Mouse (Mus musculus): ENCODE data around the gene Tns1.

Gene Tns1

DNA sequence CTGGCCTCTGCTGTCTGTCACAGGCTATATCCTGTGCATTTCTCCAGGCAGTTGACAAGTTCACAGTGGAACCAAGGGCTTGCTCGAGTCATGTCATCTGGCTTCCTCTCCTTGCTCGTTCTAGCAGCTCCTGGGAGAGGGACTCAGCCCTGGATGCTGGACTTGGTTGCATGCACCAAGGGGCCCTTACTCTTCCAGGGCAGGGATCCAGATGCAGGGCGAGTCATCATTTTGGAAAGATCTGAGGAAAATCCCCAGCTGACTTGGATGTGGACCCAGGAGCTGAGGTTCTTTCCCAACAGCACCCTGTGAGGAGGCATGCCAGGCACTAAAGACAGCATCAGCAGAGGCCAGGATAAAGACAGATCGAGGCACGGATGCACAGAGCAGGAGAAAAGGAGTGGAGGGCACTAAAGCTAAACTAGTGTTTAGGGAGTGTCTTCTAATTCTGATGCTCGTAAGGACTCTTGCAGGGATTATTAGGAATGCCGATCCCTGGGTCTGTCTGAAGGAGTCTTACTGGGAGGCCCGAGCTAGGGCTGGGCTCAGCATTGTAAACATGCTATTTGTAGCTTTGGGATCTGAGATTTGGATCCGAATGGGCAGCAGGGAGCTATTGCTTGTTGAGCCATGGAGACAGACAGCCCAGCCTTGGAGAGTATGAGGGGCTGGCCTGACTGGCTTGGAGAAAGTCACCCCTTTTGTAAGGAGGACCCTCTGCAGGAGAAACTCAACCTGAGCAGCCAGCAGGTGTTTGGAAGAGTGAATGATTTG lies 165.9 kb downstream of the Tns1 start:
- DNase-seq (ENCODE audit: low read depth, low spot score) = no peak

DNA sequence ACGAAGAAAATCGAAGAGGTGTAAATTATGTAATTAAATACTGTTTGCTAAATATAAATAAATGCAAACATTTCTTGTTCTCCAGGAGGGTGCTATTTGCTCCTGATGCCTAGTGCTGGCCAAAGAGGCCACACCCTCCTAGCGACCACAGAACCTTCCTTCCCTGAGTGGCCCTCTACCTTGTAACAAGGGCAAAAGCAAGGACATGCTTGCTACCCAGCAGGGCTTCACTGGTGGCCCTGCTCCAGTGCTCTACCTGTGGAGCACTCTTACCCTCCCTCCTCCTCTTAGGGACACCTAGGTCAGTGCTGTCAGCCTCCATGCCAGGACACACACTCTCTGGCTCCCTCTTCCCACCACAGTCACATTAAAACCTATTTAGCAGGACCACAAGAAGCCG lies 166.8 kb downstream of the Tns1 start:
- no peak for DNase-seq (ENCODE audit: low read depth, low spot score)

DNA sequence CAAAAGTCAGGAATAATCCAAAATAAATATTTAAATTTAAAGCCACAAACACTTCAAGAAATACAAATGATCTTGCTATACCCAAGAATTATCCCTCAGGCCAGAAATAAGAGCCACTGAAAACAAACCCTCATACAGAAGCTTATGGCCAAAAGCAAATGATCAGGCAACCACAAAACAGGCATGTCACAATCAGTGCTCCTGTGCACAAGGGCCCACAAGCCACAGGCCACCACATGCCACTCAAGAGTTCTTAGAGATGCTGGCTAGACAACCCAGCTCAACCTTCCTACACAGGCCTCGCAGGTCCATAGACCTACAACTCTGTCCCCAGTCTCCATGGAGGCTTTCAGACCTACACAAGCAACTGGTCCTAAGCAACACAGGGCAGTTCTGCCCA lies 167.9 kb downstream of the Tns1 start:
- no peak for DNase-seq (ENCODE audit: low read depth, low spot score)

DNA sequence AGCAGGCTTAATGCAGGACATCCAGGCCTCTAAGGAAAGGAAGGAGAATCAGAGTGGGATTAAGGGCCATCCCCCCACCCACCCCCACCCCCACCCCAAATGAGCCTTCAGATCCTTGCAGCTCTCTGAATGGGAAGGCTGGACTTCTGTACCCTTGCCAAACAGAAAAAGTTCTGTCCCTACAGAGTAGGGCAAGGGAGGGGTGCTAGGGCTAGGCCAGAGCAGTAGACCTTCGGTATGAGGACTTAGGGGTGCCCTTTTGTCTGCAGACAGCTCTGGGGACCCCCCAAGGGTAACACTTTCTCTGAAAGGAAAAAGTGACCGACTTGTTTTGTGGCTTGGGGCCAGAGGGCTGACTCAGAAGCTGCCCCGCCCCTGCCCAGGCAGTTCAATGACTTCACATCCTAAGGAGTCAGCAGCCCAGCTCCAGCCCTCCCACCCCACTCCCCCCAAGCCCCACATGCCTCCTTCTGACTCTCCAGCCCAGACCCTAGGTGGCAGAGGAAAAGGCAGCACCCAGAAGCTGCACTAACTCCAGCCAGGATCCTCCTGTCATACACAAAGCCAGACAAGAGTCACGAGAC lies 168.9 kb downstream of the Tns1 start:
- no peak for DNase-seq (ENCODE audit: low read depth, low spot score)

DNA sequence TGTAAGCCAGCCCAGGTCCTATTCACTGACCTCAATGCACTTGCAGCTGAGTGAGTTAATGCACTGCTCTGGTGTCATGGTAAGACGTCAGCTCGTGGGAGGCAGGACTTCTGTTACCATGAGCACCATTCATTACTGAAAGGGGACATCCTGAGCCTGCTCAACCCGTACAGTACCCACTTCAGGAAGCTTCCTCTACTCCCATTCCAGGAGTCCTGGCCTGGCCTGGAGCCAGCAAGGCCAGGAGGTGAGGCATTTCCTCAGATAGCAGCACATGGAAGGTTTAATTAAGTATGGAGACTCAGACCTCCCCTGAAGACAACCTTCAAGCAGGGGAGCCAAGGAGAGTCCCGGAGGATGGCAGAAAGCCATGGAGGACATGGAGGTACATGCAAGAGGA lies 169.6 kb downstream of the Tns1 start:
- DNase-seq (ENCODE audit: low read depth, low spot score) = no peak

DNA sequence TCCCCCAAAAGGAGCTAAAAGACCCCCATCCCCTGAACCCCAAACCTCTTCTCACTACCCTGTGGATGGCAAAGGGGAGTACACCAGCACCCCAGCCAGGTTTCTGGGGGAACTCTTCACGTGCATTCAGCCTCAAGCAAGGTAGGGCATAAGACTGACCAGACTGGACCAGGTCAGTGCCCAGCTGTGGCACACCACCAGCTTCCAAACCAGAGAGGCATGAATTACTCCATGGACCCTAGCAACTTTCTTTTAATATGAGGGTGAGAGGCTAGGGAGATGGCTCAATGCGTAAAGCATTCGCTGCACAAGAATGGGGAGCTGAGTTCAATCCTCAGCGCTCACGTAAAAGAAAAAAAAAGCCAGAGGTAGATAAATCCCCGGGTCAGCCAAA lies 170.2 kb downstream of the Tns1 start:
- DNase-seq (ENCODE audit: low read depth, low spot score) = no peak

DNA sequence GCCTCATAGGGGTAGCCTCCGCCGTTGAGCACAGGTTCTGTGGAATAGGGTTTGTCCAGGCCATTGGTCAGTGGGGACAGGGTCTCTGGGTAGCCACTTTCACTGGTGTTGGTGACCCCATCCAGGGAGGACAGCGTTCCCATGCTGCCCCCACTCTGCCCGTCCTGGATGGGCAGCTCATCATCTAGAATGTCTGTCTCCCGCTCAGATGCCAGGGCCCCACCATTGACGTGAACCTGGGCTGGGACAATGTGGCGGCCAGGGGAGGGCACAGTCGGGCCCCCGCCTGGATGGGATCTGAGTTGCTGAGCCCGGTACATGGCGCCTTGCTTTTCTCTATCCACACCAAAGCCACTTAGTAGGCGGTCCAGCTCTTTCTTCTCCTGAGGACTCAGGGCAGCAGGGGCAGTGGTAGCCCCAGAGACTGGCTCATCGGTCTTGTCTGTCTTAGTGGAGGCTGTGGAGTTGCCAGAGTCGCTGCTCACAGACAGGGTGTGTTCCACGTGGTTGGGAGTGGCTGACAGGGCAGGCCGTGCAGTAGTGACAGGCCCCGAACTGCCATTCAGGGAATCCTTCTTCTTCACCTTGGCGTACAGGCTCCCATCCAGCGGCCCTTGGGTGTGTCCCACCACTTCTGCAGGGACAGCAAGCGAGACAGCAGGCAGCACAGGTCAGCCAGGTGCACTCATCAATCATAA lies 170.8 kb downstream of the Tns1 start:
- no peak for DNase-seq (ENCODE audit: low read depth, low spot score)

DNA sequence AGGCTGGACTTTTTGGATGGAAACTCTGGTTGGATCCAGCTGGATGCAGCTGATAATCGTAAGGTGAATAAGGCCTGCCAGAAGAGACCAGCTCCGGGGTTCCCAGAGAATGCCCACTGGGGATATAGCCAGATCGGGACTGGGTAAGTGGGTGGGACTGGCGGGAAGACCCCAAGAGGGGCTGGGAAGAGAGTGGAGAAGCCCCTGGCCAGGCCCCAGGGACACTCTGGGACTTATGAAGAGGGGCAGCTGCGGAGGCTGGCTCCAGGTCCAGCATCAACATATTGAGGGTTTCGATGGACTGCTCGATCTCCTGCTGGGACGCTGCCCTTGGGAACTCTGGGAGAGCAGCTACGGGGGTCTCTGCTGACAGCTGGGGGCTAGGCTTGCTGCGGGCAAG lies 171.7 kb downstream of the Tns1 start:
- DNase-seq (ENCODE audit: low read depth, low spot score) = no peak

DNA sequence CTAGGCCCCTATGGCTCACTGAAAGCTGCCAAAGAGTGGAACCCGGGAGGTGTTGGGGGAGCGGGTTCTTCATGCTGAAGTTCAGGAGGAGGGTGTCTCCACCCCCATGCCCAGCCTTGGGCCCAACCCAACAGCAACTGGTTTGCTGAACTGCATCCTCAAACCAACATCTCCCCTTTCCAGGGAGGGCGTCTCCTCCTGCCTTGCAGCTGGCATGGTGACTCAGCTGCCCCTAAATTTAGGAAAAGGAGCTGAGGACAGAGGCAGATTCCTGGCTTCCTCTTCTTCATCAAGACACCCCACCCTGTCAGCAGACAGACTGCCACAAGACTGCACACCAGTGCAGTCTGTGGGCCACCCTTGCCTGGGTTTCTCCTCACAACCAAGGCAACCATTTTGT lies 173.1 kb downstream of the Tns1 start:
- DNase-seq (ENCODE audit: low read depth, low spot score) = no peak

DNA sequence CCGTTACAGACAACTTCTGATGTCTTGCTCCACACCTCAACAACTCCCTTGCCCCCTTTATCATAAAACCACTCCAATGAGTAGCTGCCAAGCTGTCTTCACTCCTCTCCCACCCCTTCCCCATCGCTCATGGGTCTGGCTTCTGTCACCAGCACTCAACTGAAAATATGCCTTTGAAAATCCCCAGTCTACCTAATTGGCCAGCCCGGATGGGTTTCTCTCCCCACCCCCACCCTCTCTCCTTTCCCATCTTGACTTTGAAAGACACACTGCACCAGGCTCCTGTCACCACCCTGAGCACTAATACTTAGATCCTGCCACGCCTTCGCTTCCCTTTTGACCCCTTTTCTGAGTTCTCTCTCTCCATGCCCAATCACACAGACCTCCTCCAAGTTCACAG lies 175.5 kb downstream of the Tns1 start:
- DNase-seq (ENCODE audit: low read depth, low spot score) = no peak

DNA sequence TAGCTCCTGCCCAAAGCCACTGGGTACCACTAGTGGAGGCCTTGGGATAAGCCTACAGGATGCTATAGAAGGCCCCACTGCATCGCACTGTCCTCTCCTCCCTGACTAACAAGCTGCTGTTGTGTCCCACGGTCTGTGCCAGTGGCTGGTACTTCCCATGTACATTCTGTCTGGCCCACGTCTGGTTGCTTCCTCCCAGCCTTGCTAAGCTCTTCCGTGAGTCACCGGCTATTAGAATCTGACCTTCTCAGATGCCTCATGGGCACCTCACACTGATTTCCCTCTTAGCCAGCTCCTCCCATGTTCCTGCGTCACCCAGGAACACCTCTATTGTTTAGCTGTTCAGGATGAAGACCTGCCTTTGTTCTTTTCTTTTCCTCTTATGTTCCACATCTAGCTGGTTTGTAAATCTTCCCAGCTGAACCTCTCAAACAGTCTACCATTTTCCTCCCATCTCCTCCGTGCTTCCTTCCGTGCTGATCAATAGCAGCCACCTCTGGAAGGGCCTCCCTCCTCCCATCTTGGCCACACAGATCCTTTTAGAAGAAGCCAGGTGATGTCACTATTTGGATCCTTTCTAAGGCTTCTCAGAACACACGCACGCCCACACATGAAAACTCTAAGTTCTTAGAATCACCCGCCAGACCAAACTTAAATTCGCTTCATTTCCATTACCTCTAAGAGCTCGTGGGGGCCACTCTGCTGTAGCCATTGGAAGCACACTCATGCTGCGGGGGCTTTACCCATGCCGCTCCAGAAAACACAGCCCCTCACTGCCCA lies 176.5 kb downstream of the Tns1 start:
- DNase-seq (ENCODE audit: low read depth, low spot score) = peak; percentile 46

DNA sequence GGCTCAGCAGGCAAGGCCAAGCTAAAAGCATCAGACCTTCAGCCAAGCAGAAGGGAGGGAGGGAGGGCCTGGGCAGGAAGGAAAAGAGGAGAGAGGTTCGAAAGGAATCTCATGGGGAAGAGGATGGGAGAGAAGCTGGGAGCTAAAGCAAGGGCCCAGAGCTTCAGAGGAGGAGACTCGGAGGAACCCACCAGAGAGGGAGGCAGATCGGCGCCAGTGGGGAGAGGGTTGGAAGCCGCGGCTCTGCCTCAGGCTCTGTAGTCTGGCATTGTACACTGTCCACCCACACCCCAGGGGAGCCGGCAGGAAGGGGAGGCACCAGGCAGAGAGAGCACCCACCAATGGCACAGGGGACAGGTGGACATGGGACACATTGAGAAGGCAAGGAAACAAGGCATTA lies 177.5 kb downstream of the Tns1 start:
- DNase-seq (ENCODE audit: low read depth, low spot score) = no peak

DNA sequence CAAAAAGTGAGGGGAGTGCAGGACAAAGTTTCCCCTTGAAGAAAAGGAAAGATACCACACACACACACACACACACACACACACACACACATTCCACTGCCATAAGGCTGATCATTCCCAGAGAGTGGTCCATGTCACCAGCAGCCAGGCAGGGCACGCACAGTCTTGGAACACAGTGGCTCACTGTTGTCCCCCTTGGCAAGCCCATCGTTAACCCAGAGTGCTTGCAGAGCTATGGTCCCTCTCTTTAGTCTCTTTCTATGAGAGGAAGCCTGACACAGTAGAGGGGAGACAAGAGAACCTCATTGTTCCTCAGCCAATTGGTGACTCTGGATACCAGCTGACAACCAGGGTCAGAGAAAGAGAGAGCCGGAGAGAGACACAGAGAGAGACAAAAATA lies 179.9 kb downstream of the Tns1 start:
- no peak for DNase-seq (ENCODE audit: low read depth, low spot score)

DNA sequence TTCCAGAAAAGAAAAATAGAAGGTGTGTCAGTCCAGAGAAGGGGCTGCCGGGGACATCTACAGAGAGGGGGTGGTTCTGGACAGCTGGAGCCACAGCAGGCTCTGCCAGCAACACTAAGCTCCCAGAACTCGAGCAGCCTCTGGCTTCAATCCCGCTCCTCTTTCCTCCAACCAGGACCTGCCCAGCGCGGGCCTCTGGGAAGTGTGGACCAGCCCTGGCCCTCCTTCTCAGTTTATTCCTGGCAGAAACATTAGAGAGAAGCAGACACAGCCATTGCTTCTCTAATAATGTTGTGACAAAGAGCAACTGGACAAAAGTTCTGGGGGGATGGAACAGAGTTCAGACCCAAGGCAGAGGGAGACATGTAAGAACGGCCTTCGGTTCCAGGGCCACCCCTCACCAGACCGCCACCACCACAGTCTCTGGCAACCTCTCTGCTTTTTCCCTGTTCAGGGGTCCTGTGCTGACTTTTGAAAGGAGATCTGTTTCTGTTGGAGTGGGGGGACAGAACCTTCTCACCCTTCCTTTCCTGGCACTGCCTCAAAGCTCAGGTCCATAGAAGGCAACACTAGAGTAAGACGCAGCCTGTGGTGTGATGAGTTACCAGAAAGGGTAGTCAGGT lies 180.5 kb downstream of the Tns1 start:
- no peak for DNase-seq (ENCODE audit: low read depth, low spot score)

DNA sequence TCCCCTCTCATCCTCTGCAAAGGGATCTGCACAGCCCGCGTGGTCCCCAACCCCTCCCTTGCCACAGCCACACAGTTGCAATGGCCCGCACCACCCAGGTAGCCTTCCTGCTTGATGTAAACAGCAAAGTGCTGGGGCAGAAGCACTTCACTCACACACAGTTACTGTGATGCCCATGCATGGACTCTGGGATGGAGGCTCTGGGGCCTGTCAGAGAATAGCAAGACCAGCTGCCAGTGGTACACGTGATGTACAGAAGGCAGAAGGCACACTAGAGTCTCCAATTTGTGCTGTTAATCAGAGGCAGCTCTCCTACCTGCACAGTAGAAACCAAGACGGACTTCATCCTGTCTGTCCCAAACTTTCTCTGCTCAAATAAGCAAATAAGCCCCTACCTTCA lies 181.0 kb downstream of the Tns1 start:
- no peak for DNase-seq (ENCODE audit: low read depth, low spot score)

DNA sequence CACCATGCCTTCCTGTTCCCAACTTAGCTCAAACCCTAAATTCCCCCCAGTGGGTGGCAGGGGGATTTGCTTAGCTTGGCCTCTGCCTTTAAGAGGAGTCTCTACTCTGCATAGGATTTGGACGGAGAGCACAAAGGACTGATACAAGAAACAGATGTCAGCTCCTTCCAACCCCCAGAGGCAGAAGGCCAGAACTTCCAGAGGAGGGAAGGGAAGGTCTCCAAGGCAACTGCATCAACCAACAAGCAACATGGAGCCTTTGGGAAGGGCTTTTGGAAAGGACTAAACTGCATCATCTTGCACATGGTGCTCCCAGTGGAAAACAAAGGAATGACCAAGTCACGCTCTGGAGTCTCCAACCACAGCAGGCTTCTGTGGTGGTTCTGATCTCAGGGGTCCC lies 182.0 kb downstream of the Tns1 start:
- no peak for DNase-seq (ENCODE audit: low read depth, low spot score)

DNA sequence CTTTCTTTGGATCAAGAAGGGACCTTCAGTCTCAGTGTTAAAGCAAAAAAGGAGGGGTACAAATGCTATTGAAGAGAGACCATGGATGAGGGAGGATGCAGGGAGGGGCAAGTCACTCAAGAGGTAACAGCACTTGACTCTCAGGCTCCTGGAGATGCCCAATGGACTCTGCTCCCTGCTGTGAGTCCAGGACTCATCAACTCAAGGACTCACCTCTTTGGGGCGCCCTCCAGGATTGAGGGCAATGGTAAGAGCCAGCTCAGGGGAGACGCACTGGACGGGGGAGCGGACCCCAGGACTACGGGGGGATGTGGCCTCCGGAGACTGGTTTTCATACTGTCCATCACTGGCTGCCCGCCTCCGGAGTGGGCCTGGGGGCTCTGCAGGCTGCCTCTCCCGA lies 182.6 kb downstream of the Tns1 start:
- DNase-seq (ENCODE audit: low read depth, low spot score) = no peak

DNA sequence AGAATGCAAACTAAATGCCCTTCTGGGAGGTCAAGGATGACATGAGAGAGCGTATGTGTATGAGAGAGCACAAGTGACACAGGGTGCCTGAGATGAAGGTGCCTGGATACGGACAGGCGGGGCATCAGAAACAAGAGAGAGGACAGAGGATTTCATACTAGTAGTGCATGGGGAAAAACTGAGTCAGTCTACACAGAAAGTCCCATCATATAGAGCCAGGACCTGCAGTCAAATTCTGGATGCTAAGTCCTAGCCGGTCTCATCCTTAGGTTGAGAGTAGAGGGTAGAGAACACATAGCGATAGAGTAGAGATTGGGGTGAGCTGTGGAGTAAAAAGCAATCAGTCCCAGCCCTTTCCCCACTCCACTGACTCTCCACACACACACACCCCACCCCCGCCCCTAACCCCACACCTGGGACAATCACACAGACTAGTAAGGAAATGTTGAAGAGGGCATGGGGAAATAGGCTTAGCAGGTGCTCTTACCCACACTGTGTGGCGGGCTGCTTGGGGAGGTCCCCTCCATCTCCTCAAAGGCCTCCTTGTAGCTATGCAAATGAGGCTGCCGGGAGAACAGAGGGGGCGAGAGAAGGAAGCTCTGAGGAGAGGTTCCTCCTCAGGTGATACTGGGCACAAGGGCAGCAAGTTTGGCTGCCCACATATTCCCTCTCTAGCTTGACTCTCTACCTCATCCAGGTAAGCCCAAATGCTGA lies 183.6 kb downstream of the Tns1 start:
- DNase-seq (ENCODE audit: low read depth, low spot score) = peak; percentile 77

DNA sequence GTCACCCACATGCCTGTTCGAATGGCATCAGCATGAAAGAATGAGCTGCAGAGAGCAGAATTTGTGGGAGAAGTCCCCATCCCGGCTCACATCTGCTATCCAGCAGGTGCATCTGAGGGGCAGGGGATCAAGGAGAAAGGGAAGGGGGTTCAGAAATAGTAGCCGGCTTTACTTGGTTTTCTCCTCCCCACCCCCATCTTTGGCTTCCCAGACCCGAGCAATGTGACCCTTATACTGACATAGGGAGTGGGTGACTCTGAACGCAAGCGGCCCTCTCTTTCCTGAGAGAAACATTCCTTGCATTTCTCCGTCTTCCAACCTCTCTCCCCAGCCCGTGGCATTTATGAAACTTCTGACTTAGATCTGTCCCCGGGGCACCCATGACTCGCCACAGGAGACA lies 185.7 kb downstream of the Tns1 start:
- no peak for DNase-seq (ENCODE audit: low read depth, low spot score)

DNA sequence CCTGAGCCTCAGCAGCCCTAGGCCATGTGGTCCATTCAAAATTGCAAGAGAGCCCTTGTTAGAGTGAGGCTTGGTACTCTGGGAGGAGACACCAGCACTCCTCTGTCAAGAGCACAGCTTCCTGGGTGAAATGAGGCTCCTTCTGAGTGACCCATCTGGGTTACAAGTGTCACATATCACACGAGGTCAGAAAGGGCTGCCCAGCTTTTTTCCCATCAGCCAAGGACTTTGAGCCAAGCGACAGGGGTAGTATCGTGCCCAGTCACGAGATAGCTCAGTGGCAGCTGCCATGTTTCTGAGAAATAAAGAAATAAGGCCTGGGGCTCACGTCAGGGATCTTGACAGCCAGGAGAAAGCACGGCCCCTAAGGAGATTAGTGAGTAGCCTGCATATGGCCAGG lies 186.4 kb downstream of the Tns1 start:
- DNase-seq (ENCODE audit: low read depth, low spot score) = no peak

DNA sequence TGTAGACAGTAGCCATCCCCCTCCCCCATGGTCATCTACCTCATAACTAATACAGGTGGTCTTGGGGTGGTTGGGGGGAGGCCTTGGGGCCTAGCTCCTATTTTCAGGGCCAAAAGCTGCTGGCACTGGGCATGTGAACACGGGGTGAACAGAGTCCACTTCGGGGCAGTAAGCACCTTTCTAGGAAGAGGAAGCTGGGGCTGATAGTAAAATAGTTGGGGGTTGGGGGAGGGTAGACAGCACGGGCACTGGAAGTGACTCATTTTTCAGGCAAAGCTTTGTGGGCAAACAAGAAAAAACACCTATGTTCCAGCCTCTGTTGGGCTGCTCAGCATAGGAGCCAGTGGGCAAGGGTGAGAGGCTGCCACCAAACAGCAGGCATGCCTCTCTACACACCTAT lies 187.7 kb downstream of the Tns1 start:
- peak; percentile 42 for DNase-seq (ENCODE audit: low read depth, low spot score)

Data from CD4-positive, CD25-positive, alpha-beta regulatory T cell, adult 2 months (primary cell).